Mouse (Mus musculus) gastrocnemius, postnatal 25 days (tissue): ENCODE data around the gene Abcb4. TPM values are rescaled to one million over a fixed set of nuclear protein-coding genes. Genes with fewer than 3 reads are reported as not detected.
"Not testable (repeated sequence)": the region's sequence is repeated elsewhere in the genome, so short reads cannot be mapped to it uniquely, and the experiment has no call there.

Source experiments
- DNase-seq: peaks from one replicate; pipeline ENCODE4 v3.0.0; 2022
- long read RNA-seq, 2 experiments: library from polyadenylated mRNA; stranded (forward); transcript quantifications; one replicate each; pipeline ENCODE4 v2.0.0; 2021
- total RNA-seq, 2 experiments: library from RNA; stranded (reverse); gene quantifications; 1 replicate in 1 of 2; 2 replicates in 1 of 2; pipeline ENCODE4 v1.2.3; 2021

Gene Abcb4
- 10 to 100 TPM; 56.1 to 63.5 TPM for total RNA-seq
- long read RNA-seq, experiment 1, full-length matches to known transcripts, result 7 of 89 reads
- long read RNA-seq, experiment 1, partial matches to known transcripts, result 55 of 89 reads
- long read RNA-seq, experiment 1, other reads (novel, unspliced or antisense), result 27 of 89 reads
- long read RNA-seq, experiment 2, full-length matches to known transcripts, result 17 of 101 reads
- long read RNA-seq, experiment 2, partial matches to known transcripts, result 44 of 101 reads
- long read RNA-seq, experiment 2, other reads (novel, unspliced or antisense), result 40 of 101 reads

GRCm38 (mm10) chr5:8893300-8894103 is at the start of gene Abcb4:
Gene Abcb4 (plus strand): TSS chr5:8893717.
- DNase-seq, result peak; percentile 63

GRCm38 (mm10) chr5:8848607-8849575 is 44.6 kb upstream of the Abcb4 start:
- not testable (repeated sequence) for DNase-seq

GRCm38 (mm10) chr5:8850851-8851250 is 42.7 kb upstream of the Abcb4 start:
- no peak for DNase-seq

- DNase-seq, result no peak
These were observed 36.3 kb upstream of the Abcb4 start for GRCm38 (mm10) chr5:8857201-8857600.

GRCm38 (mm10) chr5:8861811-8862210 is 31.7 kb upstream of the Abcb4 start:
- DNase-seq, result no peak

GRCm38 (mm10) chr5:8863580-8864337 is 29.8 kb upstream of the Abcb4 start:
- DNase-seq, result no peak

- DNase-seq, result not testable (repeated sequence)
These were observed 27.9 kb upstream of the Abcb4 start for GRCm38 (mm10) chr5:8865630-8866029.

- no peak for DNase-seq
These were observed 27.2 kb upstream of the Abcb4 start for GRCm38 (mm10) chr5:8866366-8866765.

- no peak for DNase-seq
These were observed 25.5 kb upstream of the Abcb4 start for GRCm38 (mm10) chr5:8868019-8868418.

GRCm38 (mm10) chr5:8872979-8873915 is 20.3 kb upstream of the Abcb4 start:
- DNase-seq, result no peak

- DNase-seq, result no peak
These were observed 16.4 kb upstream of the Abcb4 start for GRCm38 (mm10) chr5:8877086-8877485.

- DNase-seq, result no peak
These were observed 15.7 kb upstream of the Abcb4 start for GRCm38 (mm10) chr5:8877800-8878199.

GRCm38 (mm10) chr5:8885837-8886236 is 7.7 kb upstream of the Abcb4 start:
- no peak for DNase-seq

- no peak for DNase-seq
These were observed 548 bp downstream of the Abcb4 start for GRCm38 (mm10) chr5:8894104-8894425.

- no peak for DNase-seq
These were observed 1.3 kb downstream of the Abcb4 start for GRCm38 (mm10) chr5:8894641-8895490.

- DNase-seq, result no peak
These were observed 2.7 kb downstream of the Abcb4 start for GRCm38 (mm10) chr5:8896198-8896597.

GRCm38 (mm10) chr5:8898246-8898645 is 4.7 kb downstream of the Abcb4 start:
- no peak for DNase-seq

GRCm38 (mm10) chr5:8901001-8901400 is 7.5 kb downstream of the Abcb4 start:
- DNase-seq, result no peak

- DNase-seq, result no peak
These were observed 8.8 kb downstream of the Abcb4 start for GRCm38 (mm10) chr5:8902141-8902817.
